Mouse (Mus musculus): Measurements from ENCODE around the gene Srgap3. TPM values are rescaled to one million over a fixed set of nuclear protein-coding genes. Genes with fewer than 3 reads are reported as not detected.

Srgap3 gene
- polyA plus RNA-seq, 1 experiment, result 5.8 TPM

GRCm38 (mm10) chr6:112967359-112967758 is 20.3 kb upstream of the Srgap3 start:
- Histone ChIP-seq H3K36me3 (ENCODE audit: control insufficient read depth, insufficient read depth, low read length) (no peaks in the 10 kb centered on the region), H3K4me1 (ENCODE audit: control insufficient read depth, insufficient read depth, low read length) (no peaks in the 10 kb centered on the region), H3K27ac (ENCODE audit: insufficient read depth, low read depth, low read length) (no peak overlapping the region), H3K4me3 (ENCODE audit: insufficient read depth, low read depth, low read length) (no peak overlapping the region), H3K27me3 (replicated peaks; ENCODE audit: control insufficient read depth, insufficient read depth, low read length) (no peaks in the 10 kb centered on the region)
- no peak for DNase-seq
- TF ChIP-seq POLR2A (IDR thresholded peaks at IDR 0.05; ENCODE audit: low read depth, low read length) (no peak), CTCF (conservative IDR thresholded peaks at IDR 0.05; ENCODE audit: insufficient read depth, insufficient read length, low read depth, low read length) (no peak)
- WGBS, result 90% methylated on average over 6 of the region's 6 CpGs

GRCm38 (mm10) chr6:112958360-112958759 is 11.3 kb upstream of the Srgap3 start:
- H3K4me1 ChIP-seq (ENCODE audit: control insufficient read depth, insufficient read depth, low read length), result no peaks in the 10 kb centered on the region; the same call in 1 of the 2 replicates
- TF ChIP-seq POLR2A (IDR thresholded peaks at IDR 0.05; ENCODE audit: low read depth, low read length) (no peak), CTCF (conservative IDR thresholded peaks at IDR 0.05; ENCODE audit: insufficient read depth, insufficient read length, low read depth, low read length) (no peak)
- no peak overlapping the region for H3K27ac ChIP-seq (ENCODE audit: insufficient read depth, low read depth, low read length)
- H3K36me3 ChIP-seq (ENCODE audit: control insufficient read depth, insufficient read depth, low read length), result no peaks in the 10 kb centered on the region
- no peak for DNase-seq
- no peak overlapping the region for H3K4me3 ChIP-seq (ENCODE audit: insufficient read depth, low read depth, low read length)
- no peaks in the 10 kb centered on the region for H3K27me3 ChIP-seq (replicated peaks; ENCODE audit: control insufficient read depth, insufficient read depth, low read length)
- 48% methylated on average over 6 of the region's 6 CpGs for WGBS

- Histone ChIP-seq H3K4me3 (ENCODE audit: insufficient read depth, low read depth, low read length) (no peak overlapping the region), H3K4me1 (ENCODE audit: control insufficient read depth, insufficient read depth, low read length) (no peaks in the 10 kb centered on the region; the same call in 1 of the 2 replicates), H3K27me3 (replicated peaks; ENCODE audit: control insufficient read depth, insufficient read depth, low read length) (no peaks in the 10 kb centered on the region), H3K36me3 (ENCODE audit: control insufficient read depth, insufficient read depth, low read length) (no peaks in the 10 kb centered on the region), H3K27ac (ENCODE audit: insufficient read depth, low read depth, low read length) (no peak overlapping the region)
- no peak for DNase-seq
- 25% methylated on average over 11 of the region's 11 CpGs for WGBS
- no peak for TF ChIP-seq POLR2A (IDR thresholded peaks at IDR 0.05; ENCODE audit: low read depth, low read length)
- no peak for TF ChIP-seq CTCF (conservative IDR thresholded peaks at IDR 0.05; ENCODE audit: insufficient read depth, insufficient read length, low read depth, low read length)
Measured at GRCm38 (mm10) chr6:112957583-112958280, 10.7 kb upstream of the Srgap3 start.

DNA sequence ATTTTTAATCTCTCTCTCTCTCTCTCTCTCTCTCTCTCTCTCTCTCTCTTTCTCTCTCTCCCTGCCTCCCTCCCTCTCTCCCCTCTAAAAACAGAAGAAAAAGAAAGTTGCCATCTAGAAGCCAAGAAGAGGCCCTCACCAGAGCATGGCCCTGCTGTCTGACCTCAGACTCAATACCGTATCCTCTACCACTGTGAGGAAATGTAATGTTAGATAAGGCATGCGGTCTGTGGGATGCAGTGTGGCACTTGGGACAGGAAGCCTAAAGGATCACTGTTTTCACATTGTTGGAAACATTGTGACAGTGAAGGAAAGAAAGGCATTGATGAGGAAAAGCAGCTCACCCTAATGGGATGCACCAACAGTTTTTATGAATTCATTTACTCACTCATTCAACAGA is 8.7 kb upstream of the Srgap3 start:
- no peaks in the 10 kb centered on the region for H3K36me3 ChIP-seq (ENCODE audit: control insufficient read depth, insufficient read depth, low read length)
- H3K4me1 ChIP-seq (ENCODE audit: control insufficient read depth, insufficient read depth, low read length), result peaks cover 1% of the 10 kb centered on the region; the same call in 1 of the 2 replicates
- no peaks in the 10 kb centered on the region for H3K27me3 ChIP-seq (replicated peaks; ENCODE audit: control insufficient read depth, insufficient read depth, low read length)
- TF ChIP-seq CTCF (conservative IDR thresholded peaks at IDR 0.05; ENCODE audit: insufficient read depth, insufficient read length, low read depth, low read length) (no peak), POLR2A (IDR thresholded peaks at IDR 0.05; ENCODE audit: low read depth, low read length) (no peak)
- no peak overlapping the region for H3K27ac ChIP-seq (ENCODE audit: insufficient read depth, low read depth, low read length)
- no peak for DNase-seq
- no peak overlapping the region for H3K4me3 ChIP-seq (ENCODE audit: insufficient read depth, low read depth, low read length)
- WGBS, result 58% methylated on average over 2 of the region's 2 CpGs

GRCm38 (mm10) chr6:112953905-112954304 is 6.8 kb upstream of the Srgap3 start:
- DNase-seq, result no peak
- Histone ChIP-seq H3K36me3 (ENCODE audit: control insufficient read depth, insufficient read depth, low read length) (no peaks in the 10 kb centered on the region), H3K4me3 (ENCODE audit: insufficient read depth, low read depth, low read length) (no peak overlapping the region), H3K27me3 (replicated peaks; ENCODE audit: control insufficient read depth, insufficient read depth, low read length) (no peaks in the 10 kb centered on the region), H3K4me1 (ENCODE audit: control insufficient read depth, insufficient read depth, low read length) (peaks cover 3% of the 10 kb centered on the region; the same call in 1 of the 2 replicates), H3K27ac (ENCODE audit: insufficient read depth, low read depth, low read length) (no peak overlapping the region)
- TF ChIP-seq CTCF (conservative IDR thresholded peaks at IDR 0.05; ENCODE audit: insufficient read depth, insufficient read length, low read depth, low read length) (no peak), POLR2A (IDR thresholded peaks at IDR 0.05; ENCODE audit: low read depth, low read length) (no peak)
- 69% methylated on average over 7 of the region's 7 CpGs for WGBS

DNA sequence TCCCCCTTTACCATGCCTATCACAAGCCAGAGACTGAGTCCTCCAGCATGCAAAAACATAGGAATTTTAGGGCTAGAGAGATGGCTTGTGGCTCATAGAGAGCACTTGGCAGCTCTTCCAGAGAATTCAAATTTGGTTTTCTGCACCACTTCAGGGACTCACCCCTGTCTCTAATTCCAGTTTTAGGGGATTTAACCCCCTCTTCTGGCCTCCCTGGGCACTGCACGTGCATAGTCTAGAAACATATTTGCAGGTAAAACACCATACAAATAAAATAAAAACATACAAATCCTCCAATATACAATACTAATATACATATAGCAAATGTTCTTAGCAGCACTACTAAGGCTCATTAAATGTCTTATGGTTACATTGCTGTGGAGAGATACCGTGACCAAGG is 4.2 kb upstream of the Srgap3 start:
- DNase-seq, result no peak
- WGBS, result 91% methylated on average over 2 of the region's 2 CpGs
- no peaks in the 10 kb centered on the region for H3K27me3 ChIP-seq (replicated peaks; ENCODE audit: control insufficient read depth, insufficient read depth, low read length)
- no peak overlapping the region for H3K27ac ChIP-seq (ENCODE audit: insufficient read depth, low read depth, low read length)
- H3K4me1 ChIP-seq (ENCODE audit: control insufficient read depth, insufficient read depth, low read length), result peaks cover 6% of the 10 kb centered on the region; the same call in 1 of the 2 replicates
- H3K4me3 ChIP-seq (ENCODE audit: insufficient read depth, low read depth, low read length), result no peak overlapping the region
- TF ChIP-seq CTCF (conservative IDR thresholded peaks at IDR 0.05; ENCODE audit: insufficient read depth, insufficient read length, low read depth, low read length) (0 out of 2 replicates have a peak, but pooled peaks have one; percentile 23), POLR2A (IDR thresholded peaks at IDR 0.05; ENCODE audit: low read depth, low read length) (no peak)
- no peaks in the 10 kb centered on the region for H3K36me3 ChIP-seq (ENCODE audit: control insufficient read depth, insufficient read depth, low read length)

- TF ChIP-seq POLR2A (IDR thresholded peaks at IDR 0.05; ENCODE audit: low read depth, low read length) (no peak), CTCF (conservative IDR thresholded peaks at IDR 0.05; ENCODE audit: insufficient read depth, insufficient read length, low read depth, low read length) (no peak)
- peak; percentile 41 for DNase-seq
- Histone ChIP-seq H3K27me3 (replicated peaks; ENCODE audit: control insufficient read depth, insufficient read depth, low read length) (no peaks in the 10 kb centered on the region), H3K27ac (ENCODE audit: insufficient read depth, low read depth, low read length) (peak overlapping the region; percentile 75), H3K4me3 (ENCODE audit: insufficient read depth, low read depth, low read length) (no peak overlapping the region), H3K4me1 (ENCODE audit: control insufficient read depth, insufficient read depth, low read length) (peaks cover 6% of the 10 kb centered on the region; the same call in 1 of the 2 replicates), H3K36me3 (ENCODE audit: control insufficient read depth, insufficient read depth, low read length) (no peaks in the 10 kb centered on the region)
- 47% methylated on average over 8 of the region's 8 CpGs for WGBS
Measured at GRCm38 (mm10) chr6:112950205-112951110, 3.4 kb upstream of the Srgap3 start.

Data from kidney, adult 2 months (tissue).